Mouse (Mus musculus) liver, embryonic 14.5 days (tissue): Measurements from ENCODE around the gene Ppp1r21. TPM values are rescaled to one million over a fixed set of nuclear protein-coding genes. Genes with fewer than 3 reads are reported as not detected.

ENCODE experiments used
- ATAC-seq: fragments of 200-750 bp; cut with Nextera tagmentation; 2 replicates; pipeline ENCODE4 v1.8.0; 2017; ENCODE audit warnings: moderate number of reproducible peaks, mild to moderate bottlenecking, moderate library complexity; ENCODE audit not compliant: insufficient read depth
- DNase-seq, 3 experiments: peaks; one replicate each; pipeline ENCODE4 v3.0.0-alpha.2; 2012 to 2013; ENCODE audit warnings: low read depth in 3 of 3, low spot score in 3 of 3
- H3K27ac ChIP-seq: fragments of 300-500 bp; sonication (generic); 2 replicates; pipeline ENCODE4 v1.5.1; 2014; ENCODE audit warnings: moderate library complexity, mild to moderate bottlenecking, control low read depth, inconsistent platforms
- H3K27me3 ChIP-seq: fragments of 300-500 bp; sonication (generic); 2 replicates; pipeline ENCODE4 v1.6.1; 2014; ENCODE audit warnings: mild to moderate bottlenecking, low read length, moderate library complexity; ENCODE audit not compliant: control insufficient read depth, insufficient read depth
- H3K36me3 ChIP-seq: fragments of 300-500 bp; sonication (generic); replicated peaks from 2 replicates; pipeline ENCODE4 v1.6.1; 2014; ENCODE audit warnings: low read depth; ENCODE audit not compliant: control insufficient read depth, insufficient read depth
- H3K4me1 ChIP-seq, 2 experiments: fragments of 200-500 bp in 1 of 2; fragments of 300-500 bp in 1 of 2; sonication (generic) in 1 of 2; replicated peaks; 2 replicates each; pipeline ENCODE4 v1.6.1; 2012 to 2014; ENCODE audit warnings: antibody characterized with exemption in 1 of 2, inconsistent platforms in 1 of 2, low read length in 1 of 2; ENCODE audit not compliant: control insufficient read depth in 2 of 2, insufficient read depth in 2 of 2
- H3K4me2 ChIP-seq: fragments of 300-500 bp; sonication (generic); 2 replicates; pipeline ENCODE4 v1.6.1; 2014; ENCODE audit warnings: low read depth, mild to moderate bottlenecking, control low read depth, moderate library complexity
- H3K4me3 ChIP-seq, 2 experiments: fragments of 200-500 bp in 1 of 2; fragments of 300-500 bp in 1 of 2; sonication (generic) in 1 of 2; 2 replicates each; pipeline ENCODE4 v1.5.1; 2012 to 2014; ENCODE audit warnings: low read depth in 2 of 2, low read length in 2 of 2, mild to moderate bottlenecking in 2 of 2, control low read depth in 1 of 2, inconsistent platforms in 1 of 2, moderate library complexity in 1 of 2; ENCODE audit not compliant: insufficient read depth in 1 of 2
- H3K9ac ChIP-seq: fragments of 300-500 bp; sonication (generic); replicated peaks from 2 replicates; pipeline ENCODE4 v1.6.1; 2014; ENCODE audit warnings: mild to moderate bottlenecking, control low read depth, moderate library complexity
- H3K9me3 ChIP-seq: fragments of 300-500 bp; sonication (generic); 2 replicates; pipeline ENCODE4 v1.6.1; 2016; ENCODE audit warnings: low read length, mixed read lengths; ENCODE audit not compliant: control insufficient read depth
- CTCF ChIP-seq: IDR thresholded peaks from 2 replicates; pipeline ENCODE4 v1.5.1; 2016; ENCODE audit warnings: antibody characterized with exemption, low read depth, control low read depth
- EP300 ChIP-seq: IDR thresholded peaks from 2 replicates; pipeline ENCODE4 v1.6.1; 2016; ENCODE audit warnings: antibody characterized with exemption, low read depth
- WGBS: fragments of 180-500 bp; shearing (Covaris S2); extraction: QIAGEN DNeasy Blood & Tissue Kit; methylation state at CpG from one replicate; pipeline ENCODE4 v1.1.7; 2014; ENCODE audit not compliant: insufficient replicate concordance; 5-methylcytosine and 5-hydroxymethylcytosine counted together
- polyA plus RNA-seq, 2 experiments: library from polyadenylated mRNA; depleted of rRNA in 1 of 2; stranded (reverse) in 1 of 2; unstranded in 1 of 2; fragments of >200 nt; fragmentation: Nextera tagmentation in 1 of 2; extraction: Ambion mirVana in 1 of 2; gene quantifications; 2 replicates each; pipeline versions ENCODE4 v1.2.1 to v1.2.3; 2012 to 2014

Gene Ppp1r21
- polyA plus RNA-seq, 2 experiments: 8.8 to 11.2 TPM

- DNase-seq (peak in 1 of 3 experiments; percentile 13), ATAC-seq (peak; percentile 77)
- peak within 1 kb of the TSS; percentile 23; the same call in 1 of the 2 replicates for H3K9ac ChIP-seq
- H3K27ac ChIP-seq: no peak within 1 kb of the TSS
- peak within 1 kb of the TSS; percentile 46 to 53 for H3K4me3 ChIP-seq
- H3K4me2 ChIP-seq: peak within 1 kb of the TSS; percentile 68
- no peaks in the 10 kb centered on the region for H3K9me3 ChIP-seq
- no peak for TF ChIP-seq CTCF
- TF ChIP-seq EP300: no peak
- no peaks in the 10 kb centered on the region for H3K27me3 ChIP-seq
- WGBS: 2% methylated on average over 41 of the region's 41 CpGs
- peaks cover 2 to 6% of the 10 kb centered on the region in 2 experiments; a peak in 2 of 4 replicates for H3K4me1 ChIP-seq
- no peaks in the 10 kb centered on the region for H3K36me3 ChIP-seq
Measured at GRCm38 (mm10) chr17:88597222-88598055, 67.5 kb downstream of the Ppp1r21 start, which contains the start of gene Ston1. Gene Ston1 (plus strand): TSS chr17:88597684.

GRCm38 (mm10) chr17:88598056-88598420 is 68.1 kb downstream of the Ppp1r21 start:
- Histone ChIP-seq H3K4me3 (peak overlapping the region; percentile 46 to 53), H3K27me3 (no peaks in the 10 kb centered on the region), H3K9ac (no peak overlapping the region), H3K36me3 (no peaks in the 10 kb centered on the region), H3K9me3 (no peaks in the 10 kb centered on the region), H3K4me2 (peak overlapping the region; percentile 68), H3K27ac (no peak overlapping the region), H3K4me1 (peaks cover 2 to 6% of the 10 kb centered on the region in 2 experiments; a peak in 2 of 4 replicates)
- ATAC-seq (no peak), DNase-seq (no peak)
- 19% methylated on average over 5 of the region's 5 CpGs for WGBS
- TF ChIP-seq CTCF: no peak
- TF ChIP-seq EP300: no peak

- H3K4me1 ChIP-seq: peaks cover 2 to 6% of the 10 kb centered on the region in 2 experiments; a peak in 2 of 4 replicates
- H3K27ac ChIP-seq: no peak overlapping the region
- ATAC-seq (no peak), DNase-seq (no peak)
- no peak overlapping the region for H3K9ac ChIP-seq
- TF ChIP-seq EP300 (no peak), CTCF (no peak)
- WGBS: 35% methylated on average over 14 of the region's 14 CpGs
- no peaks in the 10 kb centered on the region for H3K27me3 ChIP-seq
- no peaks in the 10 kb centered on the region for H3K36me3 ChIP-seq
- peak overlapping the region; percentile 68; the same call in 1 of the 2 replicates for H3K4me2 ChIP-seq
- no peak overlapping the region for H3K4me3 ChIP-seq
- H3K9me3 ChIP-seq: no peaks in the 10 kb centered on the region
Measured at GRCm38 (mm10) chr17:88598570-88599368, 68.9 kb downstream of the Ppp1r21 start.

- 47% methylated on average over 8 of the region's 8 CpGs for WGBS
- peaks cover 2 to 6% of the 10 kb centered on the region in 2 experiments; a peak in 2 of 4 replicates for H3K4me1 ChIP-seq
- no peaks in the 10 kb centered on the region for H3K36me3 ChIP-seq
- H3K4me3 ChIP-seq: no peak overlapping the region
- H3K4me2 ChIP-seq: no peak overlapping the region
- H3K27me3 ChIP-seq: no peaks in the 10 kb centered on the region
- no peaks in the 10 kb centered on the region for H3K9me3 ChIP-seq
- H3K27ac ChIP-seq: no peak overlapping the region
- no peak for TF ChIP-seq CTCF
- no peak for TF ChIP-seq EP300
- ATAC-seq (no peak), DNase-seq (no peak)
- H3K9ac ChIP-seq: no peak overlapping the region
Measured at GRCm38 (mm10) chr17:88600492-88601026, 70.6 kb downstream of the Ppp1r21 start.
